ENCODE assay signal across 9 mouse cellular contexts in genomic region chr13:101509946-101510345, GRCm38 (mm10).
DNase-seq lines count a peak whose midpoint lies in the region; ATAC-seq and TF ChIP-seq lines count a peak whose summit lies in the region.
"Had no signal": no experiment of that assay in that cellular context is flagged by ENCODE, and none has a peak within 500 bp of the region (broad histone marks: within the 10 kb centered on the region; RNA-seq: fewer than 3 reads in every experiment).

No protein-coding gene starts in this region.

- H3K27ac ChIP-seq in hindbrain, embryonic 12.5 days = no peak overlapping the region
- H3K27ac ChIP-seq in hindbrain, embryonic 10.5 days = no peak overlapping the region
- no peak overlapping the region for H3K27ac ChIP-seq in small intestine, adult 2 months (ENCODE audit: insufficient read depth, low read depth, low read length)
- H3K27ac ChIP-seq: embryonic facial prominence, embryonic 12.5 days had no signal

- no peak overlapping the region for H3K4me3 ChIP-seq in hindbrain, embryonic 12.5 days
- H3K4me3 ChIP-seq in hindbrain, embryonic 10.5 days = no peak overlapping the region
- no peak overlapping the region for H3K4me3 ChIP-seq in small intestine, adult 2 months (ENCODE audit: low read depth, low read length)
- H3K4me3 ChIP-seq: embryonic facial prominence, embryonic 12.5 days had no signal

- no peaks in the 10 kb centered on the region for H3K36me3 ChIP-seq in hindbrain, embryonic 12.5 days
- H3K36me3 ChIP-seq in hindbrain, embryonic 10.5 days = no peaks in the 10 kb centered on the region
- H3K36me3 ChIP-seq in small intestine, adult 2 months (ENCODE audit: control insufficient read depth, insufficient read depth, low read length) = no peaks in the 10 kb centered on the region
- H3K36me3 ChIP-seq: embryonic facial prominence, embryonic 12.5 days had no signal

- no peak for DNase-seq in hindbrain, embryonic 10.5 days (ENCODE audit: low spot score)
- peak; percentile 9 for DNase-seq in ES-CJ7 (ENCODE audit: low read depth, low spot score)
- DNase-seq in c-Kit-positive CD71-positive TER-119-positive erythroid progenitor cells, embryonic 14.5 days (ENCODE audit: low spot score) = peak; percentile 49
- peak; percentile 32 for DNase-seq in large intestine, adult 2 months (ENCODE audit: low read depth, low spot score)
- no peak for DNase-seq in right cerebral cortex, postnatal 14 days
- no peak for DNase-seq in ovary, postnatal 36 days (ENCODE audit: low spot score)

- TF ChIP-seq CTCF in small intestine, adult 2 months (IDR thresholded peaks at IDR 0.05; ENCODE audit: extremely low read depth, insufficient read length, insufficient replicate concordance, low read depth, low read length) = peak; percentile 22; the same call in 1 of the 2 replicates

- no peak overlapping the region for H3K4me2 ChIP-seq in hindbrain, embryonic 12.5 days (replicated peaks)
- H3K4me2 ChIP-seq: embryonic facial prominence, embryonic 12.5 days had no signal

- H3K9me3 ChIP-seq in hindbrain, embryonic 12.5 days (replicated peaks) = no peaks in the 10 kb centered on the region
- H3K9me3 ChIP-seq in hindbrain, embryonic 10.5 days = no peaks in the 10 kb centered on the region
- H3K9me3 ChIP-seq: embryonic facial prominence, embryonic 12.5 days had no signal

- ATAC-seq in hindbrain, embryonic 12.5 days (ENCODE audit: low FRiP score) = 0 out of 2 replicates have a peak, but pooled peaks have one; percentile 26

- no peaks in the 10 kb centered on the region for H3K27me3 ChIP-seq in hindbrain, embryonic 12.5 days
- H3K27me3 ChIP-seq in hindbrain, embryonic 10.5 days (ENCODE audit: insufficient read depth, poor library complexity, severe bottlenecking) = no peaks in the 10 kb centered on the region
- no peaks in the 10 kb centered on the region for H3K27me3 ChIP-seq in small intestine, adult 2 months (ENCODE audit: control insufficient read depth, insufficient read depth, low read length)
- H3K27me3 ChIP-seq: embryonic facial prominence, embryonic 12.5 days had no signal

- H3K4me1 ChIP-seq in hindbrain, embryonic 12.5 days = no peaks in the 10 kb centered on the region
- no peaks in the 10 kb centered on the region for H3K4me1 ChIP-seq in hindbrain, embryonic 10.5 days (replicated peaks)
- H3K4me1 ChIP-seq in small intestine, adult 2 months (ENCODE audit: control insufficient read depth, insufficient read depth, insufficient read length, low read length) = no peaks in the 10 kb centered on the region

- 46% methylated on average over 1 of the region's 1 CpGs for WGBS in hindbrain, embryonic 12.5 days
- 64% methylated on average over 1 of the region's 1 CpGs for WGBS in hindbrain, embryonic 10.5 days
- 89% methylated on average over 1 of the region's 1 CpGs for WGBS in large intestine, adult 2 months
- 81% methylated on average over 1 of the region's 1 CpGs for WGBS in small intestine, adult 2 months

- TF ChIP-seq POLR2A in small intestine, adult 2 months (IDR thresholded peaks at IDR 0.05; ENCODE audit: low read depth, low read length) = no peak

- no peak overlapping the region for H3K9ac ChIP-seq in hindbrain, embryonic 12.5 days
- H3K9ac ChIP-seq: embryonic facial prominence, embryonic 12.5 days had no signal

Comparison
In these comparisons a context has a peak if more than half of its experiments do, and no peak if none do; other contexts are left out.
1. DNase-seq: peak in ES-CJ7 (single experiment), c-Kit-positive CD71-positive TER-119-positive erythroid progenitor cells, embryonic 14.5 days (single experiment) and large intestine, adult 2 months (single experiment); none in hindbrain, embryonic 10.5 days (single experiment), right cerebral cortex, postnatal 14 days (single experiment) and ovary, postnatal 36 days (single experiment).